Mouse (Mus musculus): Measurements from ENCODE around the gene Tac1.

- TF ChIP-seq CTCF (conservative IDR thresholded peaks at IDR 0.05; ENCODE audit: insufficient read depth, insufficient read length, low read depth, low read length): no peak
- no peak for TF ChIP-seq POLR2A (IDR thresholded peaks at IDR 0.05; ENCODE audit: low read depth, low read length)
Observed at GRCm38 (mm10) chr6:7578031-7578430, 23.4 kb downstream of the Tac1 start.
